Mouse (Mus musculus) adrenal gland, postnatal 25 days (tissue): Measurements from ENCODE around the gene Wdfy2. TPM values are rescaled to one million over a fixed set of nuclear protein-coding genes. Genes with fewer than 3 reads are reported as not detected.
"Not testable (repeated sequence)": the region's sequence is repeated elsewhere in the genome, so short reads cannot be mapped to it uniquely, and the experiment has no call there.

ENCODE experiments used
- DNase-seq: peaks from one replicate; pipeline ENCODE4 v3.0.0; 2021; ENCODE audit warnings: mixed read lengths
- long read RNA-seq: library from polyadenylated mRNA; stranded (forward); transcript quantifications from one replicate; pipeline ENCODE4 v2.0.0, GENCODE M21; 2021
- total RNA-seq: library from RNA; stranded (reverse); gene quantifications from 2 replicates; pipeline ENCODE4 v1.2.3, GENCODE M21; 2021

Wdfy2 gene
- 43.2 and 46.3 TPM in 2 replicates for total RNA-seq
- long read RNA-seq, full-length matches to known transcripts, result 6 of 20 reads
- long read RNA-seq, partial matches to known transcripts, result 3 of 20 reads
- long read RNA-seq, other reads (novel, unspliced or antisense), result 11 of 20 reads

GRCm38 (mm10) chr14:62837641-62838252, at the start of gene Wdfy2:
Wdfy2 (plus strand) TSS chr14:62837678.
- DNase-seq, result peak; percentile 69

- DNase-seq, result no peak
Observed at GRCm38 (mm10) chr14:62789282-62789681, 48.2 kb upstream of the Wdfy2 start.

DNA sequence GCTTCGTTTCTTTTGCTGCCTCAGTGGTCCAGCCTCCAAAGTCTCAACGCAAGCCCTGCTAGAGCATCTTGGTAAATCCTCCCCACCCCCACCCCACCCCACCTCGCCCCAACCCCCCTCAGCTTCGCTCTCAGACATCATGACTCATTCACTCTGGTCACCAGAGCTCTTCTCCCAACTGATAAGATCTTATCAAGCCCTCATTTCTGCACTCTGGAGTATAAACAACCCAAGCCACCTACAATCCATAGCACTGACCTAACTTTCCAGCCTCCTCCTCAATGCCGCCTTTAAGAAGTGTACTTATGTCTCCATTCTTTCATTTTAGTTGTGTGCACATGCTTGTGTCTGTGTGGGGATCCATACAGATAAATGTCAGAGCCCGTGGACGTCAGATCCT, 41.8 kb upstream of the Wdfy2 start:
- DNase-seq, result no peak

- DNase-seq, result no peak
Observed at GRCm38 (mm10) chr14:62798608-62799101, 38.8 kb upstream of the Wdfy2 start.

- no peak for DNase-seq
Observed at GRCm38 (mm10) chr14:62800791-62801190, 36.7 kb upstream of the Wdfy2 start.

DNA sequence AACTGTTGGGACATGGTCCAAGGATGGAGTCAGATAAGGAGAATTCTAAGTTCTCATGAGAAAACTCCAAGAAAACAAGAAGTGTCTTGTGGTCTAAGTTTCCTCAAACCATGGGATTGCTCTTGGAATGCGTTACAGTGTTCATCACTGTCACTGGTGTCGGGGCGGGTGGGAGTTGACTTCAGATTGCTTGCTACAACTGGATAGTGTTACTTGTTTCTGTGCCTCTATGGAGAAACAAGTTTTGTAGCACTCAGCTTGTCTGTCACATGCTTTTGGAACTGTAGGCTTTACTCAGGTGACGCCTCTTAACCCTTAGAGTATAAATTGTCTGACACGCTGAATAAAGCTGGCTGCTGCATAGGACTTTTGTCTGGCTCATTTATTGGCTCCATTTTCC, 34.3 kb upstream of the Wdfy2 start:
- no peak for DNase-seq

DNA sequence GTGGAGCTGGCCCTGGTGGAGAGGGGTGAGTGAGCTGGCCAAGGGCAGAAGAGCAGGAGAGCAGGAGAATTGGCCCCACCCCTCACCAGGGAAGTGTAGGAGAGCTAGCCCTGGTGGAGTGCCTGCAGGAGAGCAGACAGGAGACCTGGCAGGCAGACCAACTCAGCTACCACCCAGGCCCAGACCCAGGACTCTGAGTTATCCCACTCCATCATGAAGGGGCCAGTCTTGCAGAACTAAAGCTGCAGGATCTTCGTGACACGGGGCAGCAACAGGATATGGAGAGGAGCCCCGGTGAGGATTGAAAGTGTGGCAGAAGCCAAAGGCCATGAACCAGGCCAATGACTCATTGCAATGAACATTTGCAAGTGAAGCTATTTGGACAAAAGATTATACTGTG, 30.6 kb upstream of the Wdfy2 start:
- peak; percentile 28 for DNase-seq

GRCm38 (mm10) chr14:62808661-62809523, 28.6 kb upstream of the Wdfy2 start:
- DNase-seq, result no peak

- DNase-seq, result no peak
Observed at GRCm38 (mm10) chr14:62812765-62813164, 24.7 kb upstream of the Wdfy2 start.

DNA sequence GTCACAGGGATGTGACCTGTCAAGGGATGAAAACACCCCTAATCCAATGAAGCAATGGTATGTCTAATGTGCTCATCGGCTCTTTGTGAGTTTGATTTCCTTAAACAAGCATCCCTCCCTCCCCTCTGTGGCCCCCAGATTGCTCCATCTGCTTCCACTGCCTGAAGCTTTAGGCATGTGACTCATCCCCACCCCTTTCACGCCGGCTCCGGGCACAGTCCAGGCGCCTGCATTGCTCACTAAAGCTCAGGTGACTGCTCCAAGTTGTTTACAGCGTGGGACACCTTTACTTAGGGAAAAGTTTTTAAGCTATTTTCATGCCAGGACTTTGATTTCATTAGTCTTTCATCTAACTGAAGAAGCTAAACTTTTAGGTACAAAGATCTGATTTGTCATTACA, 22.9 kb upstream of the Wdfy2 start:
- DNase-seq, result no peak

DNA sequence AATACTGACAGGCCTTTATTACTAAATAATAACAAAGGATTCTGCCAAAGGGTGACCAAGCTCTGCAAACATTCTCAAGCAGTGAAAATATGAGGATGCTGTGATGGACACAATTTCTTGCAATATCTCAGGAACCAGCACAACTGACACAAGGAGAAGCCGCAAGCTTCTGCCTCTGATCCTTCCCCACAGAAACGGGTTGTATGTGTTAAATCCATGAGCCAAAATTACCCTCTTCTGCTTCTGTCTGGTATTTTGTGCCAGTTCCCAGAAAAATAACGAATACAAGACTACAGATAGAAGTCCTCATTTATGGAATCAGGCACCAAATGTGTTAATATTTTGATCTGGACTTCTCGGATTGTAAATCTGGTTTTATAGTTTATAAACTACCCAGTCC, 20.7 kb upstream of the Wdfy2 start:
- DNase-seq, result no peak

- DNase-seq, result no peak
Observed at GRCm38 (mm10) chr14:62825575-62826332, 11.7 kb upstream of the Wdfy2 start.

DNA sequence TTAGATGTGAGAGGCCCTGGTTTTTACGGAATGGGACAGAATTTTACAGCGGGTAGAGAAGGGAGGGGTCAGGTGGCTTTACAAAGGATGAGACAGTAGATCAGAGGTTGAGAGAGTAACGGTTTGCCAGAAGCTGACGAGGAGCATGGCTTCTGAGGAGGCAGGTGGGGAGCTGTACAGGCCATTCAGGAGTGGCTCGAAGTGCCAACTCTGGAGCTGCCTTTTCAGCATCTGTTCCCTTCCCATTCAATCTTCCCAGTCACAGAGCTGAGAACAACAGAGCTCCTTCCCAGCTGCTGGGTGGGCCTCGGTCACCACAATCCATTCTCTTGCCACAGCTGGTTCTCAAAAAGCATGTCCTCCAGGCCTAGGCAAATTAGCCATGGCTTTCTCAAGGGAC, 8.2 kb upstream of the Wdfy2 start:
- no peak for DNase-seq

GRCm38 (mm10) chr14:62831691-62832275, 5.7 kb upstream of the Wdfy2 start:
- DNase-seq, result no peak

DNA sequence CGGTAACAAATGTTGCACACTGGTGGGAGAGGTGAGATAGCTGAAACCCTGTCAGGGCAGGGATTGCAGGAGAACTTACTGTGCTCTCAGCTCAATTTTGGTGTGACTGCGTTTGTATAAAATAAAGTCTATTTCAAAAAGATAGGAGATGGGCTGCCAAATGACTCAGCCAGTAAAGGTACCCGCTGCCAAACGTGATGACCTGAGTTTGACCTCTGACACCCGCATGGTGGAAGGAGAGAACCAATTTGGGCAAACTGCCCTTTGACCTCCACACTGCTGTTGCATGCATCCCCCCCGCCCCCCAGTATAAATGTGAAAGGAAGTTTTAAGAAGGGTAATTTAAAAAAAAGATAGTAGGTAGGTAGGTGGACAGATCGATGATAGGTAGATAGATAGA, 4.4 kb upstream of the Wdfy2 start:
- DNase-seq, result no peak

- DNase-seq, result no peak
Observed at GRCm38 (mm10) chr14:62833541-62833940, 3.9 kb upstream of the Wdfy2 start.

- DNase-seq, result not testable (repeated sequence)
Observed at GRCm38 (mm10) chr14:62835737-62836136, 1.7 kb upstream of the Wdfy2 start.

DNA sequence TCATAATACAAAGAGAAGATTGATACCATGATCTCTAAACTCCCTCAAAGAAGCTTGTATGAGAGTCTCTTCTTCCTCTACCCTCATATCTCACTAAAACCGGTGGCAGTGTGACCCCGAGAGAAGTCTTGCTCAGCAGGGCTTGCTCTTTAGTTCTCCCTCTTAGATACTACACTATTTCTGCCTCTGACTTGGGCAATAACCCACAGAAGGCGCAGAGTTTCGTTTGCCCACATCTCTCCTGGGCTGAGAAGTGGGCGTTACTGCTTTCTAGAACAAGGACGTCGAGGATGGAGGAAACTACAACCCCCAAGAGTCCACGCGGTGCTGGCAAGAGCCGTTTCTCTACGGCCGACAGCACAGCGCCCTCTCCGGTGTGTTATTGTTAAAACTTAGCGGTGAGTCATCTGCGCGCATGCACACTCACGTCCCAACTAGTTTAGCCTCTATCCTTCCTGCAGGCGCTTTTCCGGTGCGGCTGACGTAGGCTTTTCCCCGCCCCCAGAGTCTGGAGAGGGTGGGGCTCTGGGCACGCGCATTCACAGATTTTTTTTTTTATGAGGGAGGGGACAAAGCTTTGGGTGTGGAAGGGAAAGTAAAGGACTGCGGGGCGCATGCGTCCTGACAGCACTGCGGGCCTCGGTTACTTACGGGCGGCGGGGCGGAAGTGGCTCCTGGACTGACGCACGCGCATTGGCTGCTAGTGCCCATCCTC, 395 bp upstream of the Wdfy2 start:
- peak; percentile 94 for DNase-seq

GRCm38 (mm10) chr14:62838336-62838735, 858 bp downstream of the Wdfy2 start:
- DNase-seq, result no peak

- no peak for DNase-seq
Observed at GRCm38 (mm10) chr14:62841726-62842125, 4.2 kb downstream of the Wdfy2 start.

GRCm38 (mm10) chr14:62842495-62842894, 5.0 kb downstream of the Wdfy2 start:
- no peak for DNase-seq

DNA sequence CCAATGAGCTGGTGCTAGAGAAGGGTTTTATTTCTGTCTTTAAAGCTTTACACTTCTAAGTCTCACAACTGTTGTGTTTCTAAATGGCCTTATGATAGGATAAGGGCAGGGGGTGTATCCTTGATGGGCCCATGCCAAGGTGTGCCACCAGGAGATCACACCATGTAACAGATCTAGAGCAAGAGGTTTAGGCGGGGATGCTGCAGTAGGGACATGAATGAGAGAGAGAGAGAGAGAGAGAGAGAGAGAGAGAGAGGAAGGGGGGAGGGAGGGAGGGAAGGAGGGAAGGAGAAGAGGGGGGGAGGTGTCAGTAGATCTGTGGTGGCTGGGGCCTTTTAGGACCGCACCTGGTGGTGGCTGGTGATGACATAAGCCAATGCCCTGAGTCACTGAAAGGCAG, 5.5 kb downstream of the Wdfy2 start:
- DNase-seq, result no peak
